Mouse (Mus musculus): ENCODE measurements at regions not wholly inside any gene's neighbourhood (a gene's known extent, or its start where the extent isn't known, plus 50 kb on each side); places are given as distances from the start of the nearest gene placed in this dataset.

- Histone ChIP-seq H3K36me3 (replicated peaks; ENCODE audit: low read length) (no peaks in the 10 kb centered on the region), H3K27me3 (replicated peaks) (no peaks in the 10 kb centered on the region), H3K4me1 (no peaks in the 10 kb centered on the region), H3K9me3 (no peaks in the 10 kb centered on the region), H3K4me3 (replicated peaks) (no peak overlapping the region)
- TF ChIP-seq GATA1 (IDR thresholded peaks at IDR 0.05; ENCODE audit: borderline replicate concordance, low read length) (no peak), FLI1 (IDR thresholded peaks at IDR 0.05; ENCODE audit: low read length) (no peak)
Observed at GRCm38 (mm10) chr13:99630356-99630755, 114.0 kb upstream of the Map1b start.

- Histone ChIP-seq H3K9me3 (peaks cover 6% of the 10 kb centered on the region; the same call in 1 of the 2 replicates), H3K36me3 (replicated peaks; ENCODE audit: low read length) (no peaks in the 10 kb centered on the region), H3K4me1 (no peaks in the 10 kb centered on the region), H3K27me3 (replicated peaks) (no peaks in the 10 kb centered on the region), H3K4me3 (replicated peaks) (no peak overlapping the region)
- TF ChIP-seq GATA1 (IDR thresholded peaks at IDR 0.05; ENCODE audit: borderline replicate concordance, low read length), result no peak
- no peak for TF ChIP-seq FLI1 (IDR thresholded peaks at IDR 0.05; ENCODE audit: low read length)
Observed at GRCm38 (mm10) chr13:99625196-99625595, 108.9 kb upstream of the Map1b start.

GRCm38 (mm10) chr13:99618332-99618731 is 102.0 kb upstream of the Map1b start:
- Histone ChIP-seq H3K4me1 (no peaks in the 10 kb centered on the region), H3K4me3 (replicated peaks) (no peak overlapping the region), H3K27me3 (replicated peaks) (no peaks in the 10 kb centered on the region), H3K36me3 (replicated peaks; ENCODE audit: low read length) (no peaks in the 10 kb centered on the region), H3K9me3 (peaks cover 6% of the 10 kb centered on the region; the same call in 1 of the 2 replicates)
- TF ChIP-seq GATA1 (IDR thresholded peaks at IDR 0.05; ENCODE audit: borderline replicate concordance, low read length), result no peak
- TF ChIP-seq FLI1 (IDR thresholded peaks at IDR 0.05; ENCODE audit: low read length), result no peak

- Histone ChIP-seq H3K4me3 (replicated peaks) (no peak overlapping the region), H3K9me3 (0 out of 2 replicates have a peak, but pooled peaks cover 3% of the 10 kb centered on the region), H3K4me1 (no peaks in the 10 kb centered on the region), H3K27me3 (replicated peaks) (no peaks in the 10 kb centered on the region), H3K36me3 (replicated peaks; ENCODE audit: low read length) (no peaks in the 10 kb centered on the region)
- TF ChIP-seq FLI1 (IDR thresholded peaks at IDR 0.05; ENCODE audit: low read length), result no peak
- no peak for TF ChIP-seq GATA1 (IDR thresholded peaks at IDR 0.05; ENCODE audit: borderline replicate concordance, low read length)
Observed at GRCm38 (mm10) chr13:99617457-99617856, 101.1 kb upstream of the Map1b start.

- Histone ChIP-seq H3K4me1 (no peaks in the 10 kb centered on the region), H3K4me3 (replicated peaks) (no peak overlapping the region), H3K9me3 (no peaks in the 10 kb centered on the region), H3K27me3 (replicated peaks) (peaks cover 2% of the 10 kb centered on the region), H3K36me3 (replicated peaks; ENCODE audit: low read length) (no peaks in the 10 kb centered on the region)
- TF ChIP-seq GATA1 (IDR thresholded peaks at IDR 0.05; ENCODE audit: borderline replicate concordance, low read length), result no peak
- TF ChIP-seq FLI1 (IDR thresholded peaks at IDR 0.05; ENCODE audit: low read length), result no peak
Observed at GRCm38 (mm10) chr13:99611715-99612494, 95.6 kb upstream of the Map1b start.

GRCm38 (mm10) chr13:99610498-99610897 is 94.2 kb upstream of the Map1b start:
- TF ChIP-seq GATA1 (IDR thresholded peaks at IDR 0.05; ENCODE audit: borderline replicate concordance, low read length) (no peak), FLI1 (IDR thresholded peaks at IDR 0.05; ENCODE audit: low read length) (no peak)

GRCm38 (mm10) chr13:99609151-99610146 is 93.1 kb upstream of the Map1b start:
- H3K27me3 ChIP-seq (replicated peaks), result peaks cover 2% of the 10 kb centered on the region
- H3K36me3 ChIP-seq (replicated peaks; ENCODE audit: low read length), result no peaks in the 10 kb centered on the region
- no peaks in the 10 kb centered on the region for H3K4me1 ChIP-seq
- no peak for TF ChIP-seq GATA1 (IDR thresholded peaks at IDR 0.05; ENCODE audit: borderline replicate concordance, low read length)
- TF ChIP-seq FLI1 (IDR thresholded peaks at IDR 0.05; ENCODE audit: low read length), result no peak
- no peak overlapping the region for H3K4me3 ChIP-seq (replicated peaks)
- peaks cover 4% of the 10 kb centered on the region for H3K9me3 ChIP-seq

More at GRCm38 (mm10) chr13:99610498-99610897, 94.2 kb upstream of the Map1b start:
- no peak overlapping the region for H3K4me3 ChIP-seq (replicated peaks)
- no peaks in the 10 kb centered on the region for H3K4me1 ChIP-seq
- H3K9me3 ChIP-seq, result no peaks in the 10 kb centered on the region
- no peaks in the 10 kb centered on the region for H3K36me3 ChIP-seq (replicated peaks; ENCODE audit: low read length)
- H3K27me3 ChIP-seq (replicated peaks), result peaks cover 2% of the 10 kb centered on the region

GRCm38 (mm10) chr13:99608591-99608990 is 92.3 kb upstream of the Map1b start:
- TF ChIP-seq FLI1 (IDR thresholded peaks at IDR 0.05; ENCODE audit: low read length) (no peak), GATA1 (IDR thresholded peaks at IDR 0.05; ENCODE audit: borderline replicate concordance, low read length) (no peak)
- peaks cover 4% of the 10 kb centered on the region for H3K9me3 ChIP-seq
- no peaks in the 10 kb centered on the region for H3K36me3 ChIP-seq (replicated peaks; ENCODE audit: low read length)
- no peaks in the 10 kb centered on the region for H3K4me1 ChIP-seq
- no peak overlapping the region for H3K4me3 ChIP-seq (replicated peaks)
- H3K27me3 ChIP-seq (replicated peaks), result peaks cover 2% of the 10 kb centered on the region

GRCm38 (mm10) chr13:99607208-99607607 is 90.9 kb upstream of the Map1b start:
- Histone ChIP-seq H3K36me3 (replicated peaks; ENCODE audit: low read length) (no peaks in the 10 kb centered on the region), H3K4me3 (replicated peaks) (no peak overlapping the region), H3K27me3 (replicated peaks) (peaks cover 2% of the 10 kb centered on the region), H3K4me1 (no peaks in the 10 kb centered on the region), H3K9me3 (peaks cover 4% of the 10 kb centered on the region)
- no peak for TF ChIP-seq GATA1 (IDR thresholded peaks at IDR 0.05; ENCODE audit: borderline replicate concordance, low read length)
- TF ChIP-seq FLI1 (IDR thresholded peaks at IDR 0.05; ENCODE audit: low read length), result no peak

Measured in megakaryocyte, embryonic 14.5 days (primary cell).